Mouse (Mus musculus) spleen, embryonic (tissue): ENCODE measurements around the gene Tmem189.

Experiments used
- CTCF ChIA-PET: fragments of 350-600 bp; sonication (Branson Sonifier 250); formaldehyde crosslinking; loops from one replicate; lab custom pipeline; 2022; lab: Charles Lee

Gene Tmem189

DNA sequence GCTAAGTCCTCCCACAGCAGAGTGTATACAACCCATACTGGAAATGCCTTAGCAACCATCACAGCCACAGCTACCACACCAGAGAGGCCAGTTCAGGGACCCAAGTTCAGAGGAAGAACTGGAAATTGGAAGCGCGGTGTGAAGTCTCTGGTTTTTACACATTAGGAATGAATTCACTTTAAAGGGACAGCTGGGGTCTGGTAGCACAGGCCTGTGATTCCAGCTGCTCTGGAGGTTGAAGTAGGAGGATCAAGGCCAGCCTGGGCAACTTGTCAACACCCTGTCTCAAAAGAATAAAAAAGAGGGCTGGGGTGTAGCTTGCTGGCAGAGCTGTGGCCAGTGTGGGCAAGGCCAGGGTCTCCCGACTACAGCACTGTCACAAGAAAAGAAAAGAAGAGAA lies 3.8 kb downstream of the Tmem189 start:
- CTCF ChIA-PET, result interaction anchor here (1.3 to 3.2 kb wide), 2 partner anchors 205 to 210 kb away, joined by 8 to 58 read pairs; no protein-coding TSS in a partner anchor

DNA sequence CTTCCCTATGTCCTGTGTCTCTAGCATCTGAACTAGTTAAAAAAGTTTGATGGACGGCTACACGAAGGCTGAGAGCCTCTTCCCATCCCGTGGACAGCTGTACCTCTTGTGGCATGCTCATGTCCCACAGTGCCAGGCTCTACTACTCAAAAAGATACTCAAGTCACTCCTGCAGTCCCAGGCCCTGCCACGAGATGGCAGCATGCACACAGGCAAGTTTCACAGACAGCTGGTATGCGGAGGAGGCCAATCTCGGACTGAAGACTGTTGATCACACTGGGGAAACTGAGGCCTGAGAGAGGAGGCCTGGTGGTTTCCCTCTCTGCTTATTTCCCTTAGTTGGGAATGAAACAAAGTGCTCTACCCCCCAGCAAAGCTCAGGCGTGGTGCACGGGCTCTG lies 4.5 kb downstream of the Tmem189 start:
- CTCF ChIA-PET, result interaction anchor here (1.3 to 3.2 kb wide), 2 partner anchors 206 to 211 kb away, joined by 8 to 58 read pairs; no protein-coding TSS in a partner anchor

DNA sequence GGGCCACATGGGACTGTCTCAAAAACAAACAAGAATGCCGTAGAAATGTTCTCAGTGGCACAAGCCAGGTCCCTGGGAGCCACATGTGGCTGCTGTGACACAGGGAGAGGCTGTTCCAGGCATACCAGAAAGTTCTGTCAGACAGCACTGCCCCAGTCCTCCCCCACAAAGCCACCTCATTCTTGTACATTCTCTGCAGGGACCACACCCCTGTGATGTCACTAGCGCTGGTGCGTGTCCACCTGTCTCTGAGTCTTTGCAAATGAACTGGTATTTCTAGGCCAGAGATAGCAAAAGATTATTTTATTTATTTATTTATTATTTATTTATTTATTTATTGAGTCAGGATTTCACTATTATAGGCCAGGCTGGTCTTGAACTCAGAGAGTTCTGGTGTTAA lies 5.9 kb downstream of the Tmem189 start:
- CTCF ChIA-PET, result interaction anchor here (1.1 kb wide), 1 partner anchor 14 kb away, joined by 3 read pairs; no protein-coding TSS in a partner anchor

DNA sequence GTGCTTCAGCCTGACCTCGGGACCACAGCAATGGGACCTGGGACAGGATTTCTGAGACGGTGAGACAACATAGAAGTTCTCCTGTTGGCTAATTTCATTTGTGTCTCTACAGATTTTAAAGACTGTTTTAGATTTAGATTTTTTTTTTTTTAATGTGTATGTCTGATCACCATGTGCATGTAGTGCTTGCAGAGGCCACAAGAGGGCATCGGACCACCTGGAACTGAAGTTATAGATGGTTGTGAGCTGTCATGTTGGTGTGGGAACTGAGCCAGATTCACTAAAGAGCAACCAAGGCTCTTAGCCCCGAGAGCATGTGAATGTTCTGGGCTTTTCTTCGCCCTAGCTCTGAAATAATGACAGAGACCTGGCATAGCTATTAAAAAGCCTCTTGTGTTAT lies 9.0 kb downstream of the Tmem189 start:
- CTCF ChIA-PET, result interaction anchor here (0.6 to 1.7 kb wide), 11 partner anchors 24 to 659 kb away, joined by 3 to 7 read pairs (median 5); no protein-coding TSS in a partner anchor

DNA sequence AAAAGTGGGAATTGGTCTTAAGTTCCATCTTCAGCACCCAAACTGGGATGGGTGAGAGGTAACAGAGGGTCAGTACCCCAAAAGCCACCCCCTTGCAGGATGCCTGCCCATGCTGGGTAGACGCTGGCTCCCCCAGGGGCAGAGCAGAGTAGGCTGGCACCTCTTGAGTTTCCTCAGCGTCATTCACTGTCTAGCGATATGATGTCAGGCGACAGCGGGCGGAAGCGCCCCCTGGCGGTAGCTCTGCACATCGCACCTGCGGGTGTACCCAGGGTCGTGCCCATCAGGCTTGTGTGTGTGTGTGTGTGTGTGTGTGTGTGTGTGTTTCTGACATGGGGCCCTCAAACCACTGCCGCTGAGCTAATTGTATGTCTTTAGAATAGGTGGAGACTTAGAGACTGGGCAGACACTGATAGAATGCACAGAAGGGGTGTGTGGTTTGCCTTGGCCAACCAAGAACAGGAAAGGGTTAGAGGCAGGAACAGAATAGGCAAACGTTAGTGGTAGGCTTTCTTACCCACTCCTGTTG lies 9.7 kb downstream of the Tmem189 start:
- CTCF ChIA-PET, result interaction anchor here (0.5 to 1.7 kb wide), 12 partner anchors 28 to 400 kb away, joined by 3 to 7 read pairs (median 5); no protein-coding TSS in a partner anchor

DNA sequence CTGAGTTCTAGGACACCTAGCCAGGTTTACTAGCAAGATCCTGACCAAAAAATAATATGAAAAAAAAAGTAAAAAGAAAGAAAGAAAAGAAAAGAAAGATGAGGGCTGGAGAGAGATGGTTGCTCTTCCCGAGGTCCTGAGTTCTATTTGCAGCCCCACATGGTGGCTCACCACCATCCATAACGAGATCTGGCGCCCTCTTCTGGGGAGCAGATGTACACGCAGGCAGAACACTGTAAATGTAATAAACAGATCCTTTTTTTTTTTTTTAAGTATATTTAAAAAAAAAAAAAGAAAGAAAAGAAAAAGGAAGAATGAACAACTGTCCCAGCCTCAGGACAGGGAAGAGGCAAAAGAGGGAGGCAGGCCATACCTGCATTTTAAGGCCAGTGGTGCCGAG lies 11.0 kb downstream of the Tmem189 start:
- CTCF ChIA-PET, result interaction anchor here (1.4 kb wide), 1 partner anchor 147 kb away, joined by 4 read pairs; no protein-coding TSS in a partner anchor

DNA sequence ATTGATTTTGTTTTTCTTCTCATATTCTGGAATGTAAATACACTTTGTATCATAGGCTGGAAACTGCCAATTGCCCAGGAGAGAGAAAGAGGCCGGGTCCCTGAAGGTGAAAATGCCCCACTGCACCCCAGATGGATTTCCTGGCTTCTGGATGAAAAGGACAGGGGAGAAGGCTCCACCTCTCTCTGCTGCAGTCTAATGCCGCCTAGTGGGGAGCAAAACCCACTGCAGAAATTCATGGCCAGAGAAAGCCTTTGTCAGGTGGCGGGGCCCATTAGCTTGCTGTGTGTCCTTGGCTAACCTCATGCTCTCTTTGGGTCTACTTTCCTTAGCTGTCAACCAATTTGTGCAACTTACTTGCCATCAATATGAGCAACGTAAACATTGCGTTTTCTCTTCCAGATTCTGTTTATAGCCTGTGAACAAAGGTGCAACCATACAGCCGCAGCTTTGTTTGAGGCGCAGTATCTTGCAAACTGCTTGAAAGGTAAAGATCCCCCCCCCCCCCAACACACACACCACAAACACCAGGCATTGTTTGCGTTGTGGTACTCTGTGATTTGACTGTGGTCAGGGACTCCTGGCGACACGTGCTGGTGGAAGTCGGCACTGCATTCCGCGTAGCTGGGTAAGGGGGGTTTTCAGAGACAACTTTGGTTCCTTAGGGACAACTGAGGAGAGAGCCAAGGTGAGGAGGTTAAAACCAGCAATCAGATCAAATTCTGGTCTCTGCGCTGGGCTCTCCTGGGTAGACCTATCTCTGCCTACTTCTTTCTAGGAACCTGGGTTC lies 14.3 kb downstream of the Tmem189 start:
- CTCF ChIA-PET, result interaction anchor here (0.5 to 0.6 kb wide), 2 partner anchors 39 to 771 kb away, joined by 7 to 10 read pairs; no protein-coding TSS in a partner anchor

DNA sequence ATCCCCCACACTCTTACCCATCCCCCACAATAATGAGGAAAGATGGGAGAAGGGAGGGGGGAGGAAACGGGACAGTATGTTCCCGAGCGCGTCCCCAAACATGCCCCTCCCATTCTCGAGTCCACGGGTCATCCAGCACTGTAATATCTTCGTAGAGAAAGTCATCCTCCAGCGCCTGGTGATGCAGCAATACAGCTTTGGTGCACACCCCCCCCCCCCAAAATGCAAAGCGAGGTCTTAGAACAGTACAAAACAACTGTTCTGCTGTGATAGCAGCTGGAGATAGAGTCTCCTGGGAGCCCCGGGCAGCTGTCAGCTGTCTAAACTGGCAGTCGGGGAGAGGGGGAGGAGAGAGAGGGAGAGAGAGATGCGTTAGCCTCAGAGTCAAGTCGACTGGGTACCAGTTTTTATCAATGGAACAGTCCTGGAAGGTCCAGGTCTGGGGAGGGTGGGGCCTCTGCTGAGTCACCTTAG lies 17.4 kb downstream of the Tmem189 start:
- CTCF ChIA-PET, result interaction anchor here (0.7 kb wide), 2 partner anchors 10 kb away, joined by 3 to 24 read pairs; no protein-coding TSS in a partner anchor

DNA sequence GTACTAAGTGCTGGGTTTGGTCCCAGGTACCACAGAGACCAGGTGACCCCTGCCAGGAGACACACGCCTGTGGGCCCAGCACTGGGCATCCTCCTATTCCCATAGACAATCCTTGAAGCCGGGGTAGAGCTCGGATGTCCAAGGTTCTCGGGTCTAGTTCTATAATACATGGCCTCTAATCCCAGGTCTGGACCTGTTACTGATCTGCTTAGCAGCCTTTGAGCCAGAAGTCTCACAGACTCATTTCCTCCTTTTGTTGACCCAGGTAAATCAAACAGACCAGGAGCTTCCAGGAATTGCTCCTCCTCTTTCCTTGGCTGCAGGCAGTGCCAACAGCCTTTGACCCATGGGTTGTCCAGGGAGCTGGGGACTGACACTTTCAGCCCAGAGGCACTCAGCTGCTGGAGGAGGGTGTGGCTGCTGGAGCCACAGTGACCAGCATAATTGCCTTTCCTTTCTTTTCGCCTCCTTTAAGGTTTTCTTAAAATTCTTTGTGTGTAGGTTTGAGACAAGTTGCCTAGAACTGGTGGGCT lies 18.5 kb downstream of the Tmem189 start:
- CTCF ChIA-PET, result interaction anchor here (0.6 to 0.7 kb wide), 2 partner anchors 11 to 920 kb away, joined by 7 to 24 read pairs; no protein-coding TSS in a partner anchor

DNA sequence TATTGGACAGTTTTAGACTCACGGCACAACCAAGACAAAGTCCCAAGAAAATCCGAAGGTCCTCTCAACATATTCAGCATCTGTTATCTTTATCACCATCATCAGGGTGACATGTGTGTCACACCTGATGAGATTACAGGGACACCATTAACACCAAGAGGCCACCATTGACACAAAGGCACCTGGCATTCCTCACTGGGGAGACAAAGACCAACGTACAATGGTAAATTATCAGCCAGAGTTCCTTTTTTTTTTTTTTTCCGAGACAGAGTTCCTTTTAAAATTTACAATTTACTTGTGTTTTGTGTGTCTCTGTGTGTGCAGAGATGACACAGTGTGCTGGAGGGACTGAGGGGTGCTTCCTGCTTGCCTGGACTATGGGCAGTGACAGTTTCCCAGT lies 20.2 kb downstream of the Tmem189 start:
- CTCF ChIA-PET, result no interaction called here

DNA sequence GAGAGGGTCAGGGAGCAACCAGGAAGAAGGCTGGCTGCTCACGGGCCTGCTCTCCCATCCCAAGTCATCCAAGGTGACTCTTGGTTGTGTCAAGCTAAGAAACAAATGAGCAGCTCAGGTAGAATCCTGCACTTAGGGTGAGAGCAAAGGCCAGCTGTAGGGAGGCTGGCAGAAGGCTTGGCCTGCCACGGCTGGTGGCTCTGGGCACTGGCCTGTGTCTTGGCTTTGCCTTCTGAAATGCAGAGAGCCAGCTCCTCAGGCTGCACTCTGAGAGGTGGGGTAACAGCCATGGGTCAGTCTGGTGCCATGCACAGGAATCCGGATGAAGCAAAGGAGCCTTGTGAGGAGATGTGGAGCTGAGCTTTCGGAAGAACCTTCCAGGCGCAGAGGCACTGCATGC lies 21.2 kb downstream of the Tmem189 start:
- CTCF ChIA-PET, result no interaction called here

DNA sequence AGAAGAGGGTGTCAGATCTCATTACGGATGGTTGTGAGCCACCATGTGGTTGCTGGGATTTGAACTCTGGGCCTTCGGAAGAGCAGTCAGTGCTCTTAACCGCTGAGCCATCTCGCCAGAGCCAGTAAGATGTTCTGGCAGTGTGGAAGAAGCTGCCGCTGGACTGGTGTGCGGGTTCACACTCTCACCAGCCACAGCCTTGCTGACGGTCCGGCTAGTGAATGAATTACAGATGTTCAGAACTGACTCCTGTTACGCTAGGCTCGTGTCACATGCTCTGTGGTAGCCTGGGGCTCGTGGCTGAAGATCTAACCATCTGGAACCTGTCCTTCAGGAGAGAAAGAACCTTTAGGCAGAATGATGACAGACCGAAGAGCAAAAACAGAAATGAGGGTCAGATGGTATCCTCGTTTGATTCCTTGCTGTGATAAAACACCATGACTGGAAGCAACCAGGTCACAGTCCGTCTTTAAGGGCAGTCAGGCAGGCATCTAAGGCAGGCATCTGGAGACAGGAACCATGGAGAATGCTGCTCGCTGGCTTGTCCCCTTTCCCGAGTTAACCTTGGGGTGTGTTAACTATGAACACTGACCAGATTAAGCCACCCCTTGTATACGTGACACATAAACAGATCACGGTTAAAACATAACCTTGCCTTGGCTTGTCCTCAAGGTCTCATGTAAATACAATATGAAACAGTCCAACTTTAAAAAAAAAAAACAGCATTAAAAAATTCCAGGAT lies 23.5 kb downstream of the Tmem189 start:
- CTCF ChIA-PET, result no interaction called here

DNA sequence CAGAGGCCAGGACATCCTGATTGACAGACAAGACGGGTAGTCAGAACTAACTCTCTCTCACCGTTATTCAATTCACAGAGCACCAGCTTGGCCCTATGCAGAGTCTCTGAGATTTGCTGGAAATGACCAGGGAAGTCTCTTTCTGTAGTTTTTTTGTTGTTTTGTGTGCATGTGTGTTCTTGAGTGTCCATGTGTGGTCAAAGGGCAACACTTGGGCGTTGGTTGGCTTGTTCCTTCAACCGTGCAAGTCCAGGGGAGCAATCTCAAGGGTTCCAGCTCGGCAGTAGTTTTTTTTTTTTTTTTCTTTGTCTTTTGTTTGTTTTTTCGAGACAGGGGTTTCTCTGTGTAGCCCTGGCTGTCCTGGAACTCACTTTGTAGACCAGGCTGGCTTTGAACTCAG lies 26.9 kb downstream of the Tmem189 start:
- CTCF ChIA-PET, result interaction anchor here (0.8 kb wide), 1 partner anchor 10 kb away, joined by 3 read pairs; no protein-coding TSS in a partner anchor

DNA sequence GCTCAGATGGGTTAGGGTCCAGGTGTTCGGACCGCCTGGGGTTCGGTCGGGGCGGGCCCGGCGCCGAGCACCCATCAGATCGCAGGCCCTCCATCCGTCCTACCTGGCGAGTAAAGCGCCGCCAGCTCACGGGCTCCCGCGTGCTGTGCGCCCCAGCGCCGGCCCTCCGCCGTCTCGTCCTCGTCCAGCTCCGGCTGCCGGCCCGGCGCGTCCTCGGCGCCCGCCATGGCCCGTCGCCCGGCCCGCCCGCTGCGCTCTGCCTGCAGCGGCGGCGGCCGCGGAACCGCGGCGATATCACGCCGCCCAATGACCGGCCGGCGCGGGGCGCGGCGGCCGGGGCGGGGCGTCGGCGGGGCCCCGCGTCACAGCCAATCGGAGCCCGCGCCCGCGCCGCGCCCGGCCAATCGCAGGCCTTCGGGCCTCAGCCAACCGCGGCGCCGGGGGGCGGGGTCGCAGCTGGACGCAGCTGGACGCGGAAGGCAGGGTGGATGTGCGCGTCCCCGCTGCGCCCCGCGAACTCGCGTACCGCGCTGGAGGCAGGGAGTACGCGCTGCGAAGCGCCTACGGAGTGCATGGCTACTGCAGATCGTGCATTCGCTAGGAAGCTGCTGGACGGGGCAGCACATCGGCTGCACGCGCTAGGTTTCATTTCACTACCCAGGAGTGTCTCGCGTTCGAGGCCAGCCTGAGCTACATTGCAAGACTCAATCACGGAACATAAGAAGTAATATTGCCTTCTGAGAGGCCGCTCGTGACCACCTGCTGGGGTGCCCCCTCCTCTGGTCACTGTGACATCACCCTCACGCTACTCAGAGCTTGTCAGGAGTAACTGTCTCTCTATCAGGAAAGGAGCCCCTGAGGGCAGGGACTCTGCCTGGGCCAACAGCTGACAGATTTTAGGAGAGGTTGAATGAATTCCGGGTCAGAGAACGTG lies 28.1 kb downstream of the Tmem189 start, which contains the start of gene Gm20431:
Gene Gm20431, minus strand, starts transcription at position 227 of the 934 bp plus-strand sequence.
- CTCF ChIA-PET, result interaction anchor here (0.5 to 0.8 kb wide), 3 partner anchors 11 to 1675 kb away, joined by 3 to 20 read pairs (median 3); no protein-coding TSS in a partner anchor

DNA sequence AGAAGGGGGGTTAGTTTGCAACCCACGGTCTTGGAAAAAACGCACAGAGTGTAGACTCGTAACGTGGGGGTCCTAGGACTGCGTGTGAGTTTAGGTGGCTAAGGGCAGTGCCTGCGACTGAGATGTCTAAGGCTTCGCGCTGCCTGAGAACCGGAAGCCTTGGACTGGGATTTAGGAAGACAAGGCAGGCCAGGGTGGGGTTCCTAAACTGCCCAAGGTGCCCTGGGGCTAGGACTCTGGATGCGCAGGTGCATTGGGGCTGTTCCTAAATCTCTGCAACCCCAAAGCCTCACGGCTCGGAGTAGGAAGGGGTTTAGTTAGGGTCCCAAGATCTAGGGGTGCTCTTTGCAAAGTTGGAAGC lies 29.0 kb downstream of the Tmem189 start:
- CTCF ChIA-PET, result interaction anchor here (0.5 to 0.6 kb wide), 3 partner anchors 14 to 71 kb away, joined by 3 to 20 read pairs (median 7); no protein-coding TSS in a partner anchor

DNA sequence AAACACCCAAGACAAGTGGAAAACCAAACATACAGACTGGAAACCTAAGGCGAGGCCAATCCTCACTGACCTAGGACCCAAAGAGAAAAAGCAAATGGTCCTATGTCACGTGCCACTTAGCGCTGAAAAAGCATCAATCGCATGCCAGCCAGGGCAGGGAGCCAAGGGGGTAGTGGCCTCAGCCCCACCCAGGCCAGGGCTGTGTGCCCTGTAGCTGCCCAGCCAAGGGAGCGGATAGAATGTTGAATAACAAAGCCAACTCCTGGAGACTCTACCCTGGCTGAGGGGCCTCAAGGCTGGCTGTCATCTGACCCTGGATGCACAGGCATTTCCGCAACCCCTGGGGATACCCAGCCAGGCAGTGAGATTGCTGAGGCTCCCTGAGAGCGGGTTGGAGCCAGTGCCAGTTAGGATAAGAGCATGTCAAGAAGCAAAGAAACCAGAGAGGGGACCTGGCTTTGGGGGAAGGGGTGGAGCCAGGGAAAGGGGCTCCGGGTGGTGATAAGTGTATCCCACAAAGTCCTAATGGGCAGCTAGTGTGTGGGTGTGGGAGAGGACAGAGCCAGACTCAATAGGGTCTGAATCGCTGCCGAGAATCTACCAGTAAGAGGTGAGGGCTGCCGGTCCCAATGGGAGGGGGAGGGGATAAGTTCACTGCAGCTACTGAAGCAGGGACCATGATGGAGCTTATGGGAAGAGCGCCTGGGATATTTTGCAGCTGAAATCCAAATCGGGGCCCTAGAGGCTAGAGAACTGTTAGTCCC lies 29.6 kb downstream of the Tmem189 start:
- CTCF ChIA-PET, result interaction anchor here (0.6 kb wide), 3 partner anchors 13 to 302 kb away, joined by 3 to 7 read pairs (median 3); no protein-coding TSS in a partner anchor

DNA sequence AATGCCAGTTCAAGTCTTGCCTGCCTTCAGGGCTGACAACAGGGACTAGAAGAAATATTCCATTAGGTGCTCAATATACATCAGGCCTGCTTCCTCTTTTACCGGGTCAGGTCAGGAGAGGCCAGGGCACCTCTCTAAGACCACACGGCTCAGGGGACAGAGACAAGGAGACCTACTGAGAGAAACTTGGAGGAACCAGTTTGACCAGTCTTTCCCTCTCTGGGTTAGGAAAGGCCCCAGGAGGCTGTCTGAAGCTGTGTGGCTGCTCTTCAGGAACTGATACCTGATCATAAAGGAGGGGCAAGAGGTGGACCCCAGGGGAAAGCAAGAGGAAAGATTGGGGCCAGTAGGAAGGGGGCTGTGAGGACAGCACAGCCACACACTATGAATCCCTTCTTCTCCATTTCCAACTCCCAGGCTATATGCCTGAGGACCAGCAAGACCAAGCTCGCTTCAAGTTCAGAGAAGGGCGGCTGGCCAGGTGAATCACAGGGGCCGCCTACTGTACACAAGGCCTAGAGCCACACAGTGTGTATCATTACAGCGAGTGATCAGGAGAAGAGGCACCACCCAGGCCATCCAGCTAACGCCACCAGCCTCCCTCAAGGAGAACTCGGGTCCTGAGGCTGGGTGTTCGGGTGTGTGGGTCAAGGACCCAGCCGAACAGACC lies 30.3 kb downstream of the Tmem189 start:
- CTCF ChIA-PET, result no interaction called here

DNA sequence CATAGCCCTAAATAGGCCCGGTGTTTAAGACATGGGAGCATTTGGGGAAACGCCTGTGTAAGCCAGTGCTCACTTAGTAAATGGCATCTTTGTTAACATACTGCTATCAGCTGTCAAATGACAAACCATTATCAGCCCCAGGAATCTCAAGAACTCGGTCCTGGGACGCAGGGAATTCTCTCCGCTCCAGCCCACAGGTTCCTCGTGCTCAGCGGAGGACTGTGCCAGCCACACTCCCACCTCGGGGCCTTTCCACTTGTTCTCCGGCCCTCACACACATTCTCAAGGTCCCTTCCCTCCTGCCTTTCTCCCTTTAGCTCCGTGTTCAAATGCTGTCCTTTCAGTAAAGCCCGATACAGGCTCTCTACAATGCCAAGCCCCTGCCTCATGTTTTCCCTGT lies 30.9 kb downstream of the Tmem189 start:
- CTCF ChIA-PET, result no interaction called here
